Mouse (Mus musculus) heart, adult 2 months (tissue): ENCODE measurements at regions not wholly inside any gene's neighbourhood (a gene's known extent, or its start where the extent isn't known, plus 50 kb on each side); places are given as distances from the start of the nearest gene placed in this dataset.

Experiments
- DNase-seq, 2 experiments: peaks; one replicate each; pipeline ENCODE4 v3.0.0; 2021
- H3K27ac ChIP-seq: fragments of 200-600 bp; 2 replicates; pipeline ENCODE4 v1.8.1; 2022
- H3K27me3 ChIP-seq: fragments of 200-500 bp; 2 replicates; pipeline ENCODE4 v1.6.1; 2012; ENCODE audit warnings: mild to moderate bottlenecking, low read length, inconsistent platforms, mixed read lengths; ENCODE audit not compliant: control insufficient read depth, insufficient read depth
- H3K36me3 ChIP-seq: fragments of 200-500 bp; 2 replicates; pipeline ENCODE4 v1.6.1; 2012; ENCODE audit warnings: low read length, inconsistent platforms; ENCODE audit not compliant: control insufficient read depth, insufficient read depth
- H3K4me1 ChIP-seq: fragments of 200-500 bp; 2 replicates; pipeline ENCODE4 v1.6.1; 2011; ENCODE audit warnings: low read length; ENCODE audit not compliant: control insufficient read depth, insufficient read depth
- H3K4me3 ChIP-seq: fragments of 200-600 bp; 2 replicates; pipeline ENCODE4 v1.8.1; 2022
- H3K79me2 ChIP-seq: fragments of 200-500 bp; replicated peaks from 2 replicates; pipeline ENCODE4 v1.6.1; 2012; ENCODE audit warnings: mild to moderate bottlenecking, inconsistent platforms, low read length, moderate library complexity, mixed read lengths; ENCODE audit not compliant: control insufficient read depth, insufficient read depth
- H3K9ac ChIP-seq: fragments of 200-500 bp; 2 replicates; pipeline ENCODE4 v1.6.1; 2012; ENCODE audit warnings: low read depth, mild to moderate bottlenecking, control low read depth, inconsistent platforms, low read length, mixed read lengths
- CTCF ChIP-seq: fragments of 200-600 bp; IDR thresholded peaks from 2 replicates; pipeline ENCODE4 v1.8.1; 2022; ENCODE audit warnings: antibody characterized with exemption, mild to moderate bottlenecking, moderate library complexity
- EP300 ChIP-seq: fragments of 200-500 bp; IDR thresholded peaks from 2 replicates; pipeline ENCODE4 v1.6.1; 2011; ENCODE audit warnings: low read depth, low read length, control low read depth; ENCODE audit not compliant: insufficient read depth
- POLR2A ChIP-seq: fragments of 200-500 bp; IDR thresholded peaks from 2 replicates; pipeline ENCODE4 v1.6.1; 2011; ENCODE audit warnings: mild to moderate bottlenecking, low read depth, low read length, control low read depth; ENCODE audit not compliant: insufficient read depth
- WGBS: fragments of 180-500 bp; shearing (Covaris S2); methylation state at CpG from one replicate; pipeline ENCODE4 v1.1.7; 2018; 5-methylcytosine and 5-hydroxymethylcytosine counted together
- intact Hi-C: fragments of 180-260 bp; cut with DNase I; formaldehyde crosslinking; loops from one replicate; pipeline ENCODE4 v1.15.1; 2025

- H3K4me3 ChIP-seq: peak overlapping the region; percentile 32; the same call in 1 of the 2 replicates
- DNase-seq: peak in 1 of 2 experiments; percentile 21
- intact Hi-C loops: no loop called here
- no peaks in the 10 kb centered on the region for H3K36me3 ChIP-seq
- H3K79me2 ChIP-seq: no peaks in the 10 kb centered on the region
- no peaks in the 10 kb centered on the region for H3K27me3 ChIP-seq
- WGBS: 6% methylated on average over 48 of the region's 48 CpGs
- TF ChIP-seq EP300 (no peak), CTCF (no peak), POLR2A (no peak)
- H3K9ac ChIP-seq: no peak overlapping the region
- H3K4me1 ChIP-seq: no peaks in the 10 kb centered on the region
- H3K27ac ChIP-seq: no peak overlapping the region
These were observed 152.7 kb upstream of the N4bp1 start for GRCm38 (mm10) chr8:87037620-87038380.

GRCm38 (mm10) chr8:87035996-87036395 lies 150.9 kb upstream of the N4bp1 start:
- no peak overlapping the region for H3K27ac ChIP-seq
- intact Hi-C loops: no loop called here
- no peak overlapping the region for H3K4me3 ChIP-seq
- TF ChIP-seq EP300 (no peak), POLR2A (no peak), CTCF (no peak)
- no peaks in the 10 kb centered on the region for H3K4me1 ChIP-seq
- H3K36me3 ChIP-seq: no peaks in the 10 kb centered on the region
- no peaks in the 10 kb centered on the region for H3K79me2 ChIP-seq
- 85% methylated on average over 10 of the region's 10 CpGs for WGBS
- H3K9ac ChIP-seq: no peak overlapping the region
- no peaks in the 10 kb centered on the region for H3K27me3 ChIP-seq
- DNase-seq: no peak

GRCm38 (mm10) chr8:87028171-87028570 lies 143.1 kb upstream of the N4bp1 start:
- Histone ChIP-seq H3K79me2 (no peaks in the 10 kb centered on the region), H3K4me3 (no peak overlapping the region), H3K27ac (no peak overlapping the region), H3K36me3 (0 out of 2 replicates have a peak, but pooled peaks cover 2% of the 10 kb centered on the region), H3K9ac (no peak overlapping the region), H3K27me3 (no peaks in the 10 kb centered on the region), H3K4me1 (peaks cover 2% of the 10 kb centered on the region; the same call in 1 of the 2 replicates)
- 80% methylated on average over 1 of the region's 1 CpGs for WGBS
- intact Hi-C loops: no loop called here
- no peak for DNase-seq
- TF ChIP-seq POLR2A: no peak
- no peak for TF ChIP-seq CTCF
- TF ChIP-seq EP300: no peak

GRCm38 (mm10) chr8:87025946-87026345 lies 140.9 kb upstream of the N4bp1 start:
- no peak overlapping the region for H3K27ac ChIP-seq
- no peaks in the 10 kb centered on the region for H3K79me2 ChIP-seq
- intact Hi-C loops: no loop called here
- no peak overlapping the region for H3K9ac ChIP-seq
- H3K4me1 ChIP-seq: peaks cover 2% of the 10 kb centered on the region; the same call in 1 of the 2 replicates
- DNase-seq: peak in 1 of 2 experiments; percentile 21
- WGBS: 3% methylated on average over 1 of the region's 1 CpGs
- no peak overlapping the region for H3K4me3 ChIP-seq
- TF ChIP-seq POLR2A (no peak), EP300 (0 out of 2 replicates have a peak, but pooled peaks have one; percentile 22), CTCF (no peak)
- H3K27me3 ChIP-seq: no peaks in the 10 kb centered on the region
- H3K36me3 ChIP-seq: 0 out of 2 replicates have a peak, but pooled peaks cover 2% of the 10 kb centered on the region

GRCm38 (mm10) chr8:87019795-87020194 lies 134.7 kb upstream of the N4bp1 start:
- intact Hi-C loops: no loop called here

GRCm38 (mm10) chr8:86975546-86975945 lies 90.5 kb upstream of the N4bp1 start:
- Histone ChIP-seq H3K27me3 (no peaks in the 10 kb centered on the region), H3K79me2 (no peaks in the 10 kb centered on the region), H3K4me1 (no peaks in the 10 kb centered on the region), H3K36me3 (no peaks in the 10 kb centered on the region), H3K9ac (no peak overlapping the region), H3K27ac (no peak overlapping the region), H3K4me3 (no peak overlapping the region)
- WGBS: 78% methylated on average over 1 of the region's 1 CpGs
- intact Hi-C loops: no loop called here
- TF ChIP-seq CTCF: no peak
- no peak for TF ChIP-seq POLR2A
- TF ChIP-seq EP300: no peak
- DNase-seq: no peak

More at GRCm38 (mm10) chr8:87019795-87020194, 134.7 kb upstream of the N4bp1 start:
- WGBS: 90% methylated on average over 3 of the region's 3 CpGs
- H3K27me3 ChIP-seq: no peaks in the 10 kb centered on the region
- no peak overlapping the region for H3K27ac ChIP-seq
- no peak for TF ChIP-seq EP300
- TF ChIP-seq POLR2A: no peak
- no peak for TF ChIP-seq CTCF
- H3K9ac ChIP-seq: no peak overlapping the region
- no peaks in the 10 kb centered on the region for H3K36me3 ChIP-seq
- no peak for DNase-seq
- H3K4me1 ChIP-seq: no peaks in the 10 kb centered on the region
- no peaks in the 10 kb centered on the region for H3K79me2 ChIP-seq
- H3K4me3 ChIP-seq: no peak overlapping the region
